8 mouse cellular contexts compared by ENCODE assay signal in the genomic region with DNA sequence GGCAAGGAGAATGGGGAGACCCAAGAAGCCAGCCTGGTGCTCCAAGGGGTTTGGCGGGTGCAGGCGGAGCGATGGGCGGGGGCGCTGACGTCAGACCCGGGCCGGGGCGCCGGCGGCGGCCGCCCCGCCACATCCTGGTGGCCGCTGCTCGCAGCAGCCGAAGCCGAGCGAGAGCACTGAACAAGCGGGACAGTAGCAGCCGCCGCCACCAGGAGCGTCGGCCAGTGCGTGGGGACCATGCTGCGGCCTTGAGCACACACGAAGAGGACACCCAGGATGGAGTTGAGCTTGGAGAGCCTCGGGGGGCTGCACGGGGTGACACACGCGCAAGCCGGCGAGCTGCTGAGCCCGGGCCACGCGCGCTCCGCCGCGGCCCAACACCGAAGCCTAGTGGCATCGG. TPM values are rescaled to one million over a fixed set of nuclear protein-coding genes. Genes with fewer than 3 reads are reported as not detected.
DNase-seq lines count a peak whose midpoint lies in the region; ATAC-seq and TF ChIP-seq lines count a peak whose summit lies in the region.

A gene (plus strand): TSS at position 104 of the 400 bp plus-strand sequence.

- H3K27ac ChIP-seq in heart, embryonic 11.5 days (ENCODE audit: low read depth, low read length), result no peak within 1 kb of the TSS
- H3K27ac ChIP-seq in limb, embryonic 15.5 days, result no peak within 1 kb of the TSS
- H3K27ac ChIP-seq in midbrain, postnatal 0 days (ENCODE audit: low read depth, low read length), result no peak within 1 kb of the TSS

- peak within 1 kb of the TSS; percentile 82 for H3K4me2 ChIP-seq in heart, embryonic 11.5 days
- peak within 1 kb of the TSS; percentile 88 for H3K4me2 ChIP-seq in limb, embryonic 15.5 days
- H3K4me2 ChIP-seq in midbrain, postnatal 0 days (ENCODE audit: low read depth, low read length, poor library complexity, severe bottlenecking), result peak within 1 kb of the TSS; percentile 54

- H3K27me3 ChIP-seq in heart, embryonic 11.5 days (ENCODE audit: control insufficient read depth, insufficient read depth, low read length), result peaks cover 98% of the 10 kb centered on the region
- H3K27me3 ChIP-seq in limb, embryonic 15.5 days, result peaks cover 99% of the 10 kb centered on the region
- peaks cover 93% of the 10 kb centered on the region for H3K27me3 ChIP-seq in midbrain, postnatal 0 days (ENCODE audit: insufficient read depth, low read length)

- no peaks in the 10 kb centered on the region for H3K36me3 ChIP-seq in heart, embryonic 11.5 days (ENCODE audit: control insufficient read depth, insufficient read depth, low read length)
- H3K36me3 ChIP-seq in limb, embryonic 15.5 days, result no peaks in the 10 kb centered on the region
- H3K36me3 ChIP-seq in midbrain, postnatal 0 days (ENCODE audit: insufficient read depth, low read length), result no peaks in the 10 kb centered on the region

- DNase-seq in heart, adult 9 months (ENCODE audit: low spot score in 2 of 2), result no peak
- peak; percentile 58 for DNase-seq in embryo, embryonic 10.5 days (ENCODE audit: low spot score)
- DNase-seq in heart, postnatal 4 days, result peak; percentile 61
- no peak for DNase-seq in midbrain, postnatal 0 days (ENCODE audit: low spot score)
- no peak for DNase-seq in adipocyte (ENCODE audit: low spot score)

- H3K4me3 ChIP-seq in heart, embryonic 11.5 days (ENCODE audit: low read depth, low read length), result peak within 1 kb of the TSS; percentile 46
- H3K4me3 ChIP-seq in limb, embryonic 15.5 days, result peak within 1 kb of the TSS; percentile 48
- peak within 1 kb of the TSS; percentile 35 for H3K4me3 ChIP-seq in midbrain, postnatal 0 days (ENCODE audit: low read depth, low read length)

- TF ChIP-seq CTCF in midbrain, postnatal 0 days (IDR thresholded peaks at IDR 0.05), result 0 out of 2 replicates have a peak, but pooled peaks have one; percentile 6

- under 1% methylated on average over 34 of the region's 42 CpGs for WGBS in heart, embryonic 11.5 days (ENCODE audit: insufficient replicate concordance)
- 2% methylated on average over 41 of the region's 42 CpGs for WGBS in limb, embryonic 15.5 days
- WGBS in midbrain, postnatal 0 days, result under 1% methylated on average over 37 of the region's 42 CpGs

- peaks cover 26% of the 10 kb centered on the region for H3K4me1 ChIP-seq in heart, embryonic 11.5 days (ENCODE audit: control insufficient read depth, insufficient read depth, low read length)
- peaks cover 34% of the 10 kb centered on the region for H3K4me1 ChIP-seq in limb, embryonic 15.5 days
- peaks cover 5% of the 10 kb centered on the region; the same call in 1 of the 2 replicates for H3K4me1 ChIP-seq in midbrain, postnatal 0 days (ENCODE audit: insufficient read depth, low read length)

- no peaks in the 10 kb centered on the region for H3K9me3 ChIP-seq in heart, embryonic 11.5 days (replicated peaks; ENCODE audit: control insufficient read depth, low read length)
- H3K9me3 ChIP-seq in limb, embryonic 15.5 days, result no peaks in the 10 kb centered on the region
- H3K9me3 ChIP-seq in midbrain, postnatal 0 days (ENCODE audit: low read length), result no peaks in the 10 kb centered on the region

- no peak; the same call in 1 of the 2 replicates for ATAC-seq in heart, embryonic 11.5 days (replicated peaks; ENCODE audit: insufficient number of reproducible peaks, low FRiP score, low TSS enrichment)
- ATAC-seq in limb, embryonic 15.5 days (ENCODE audit: insufficient number of reproducible peaks, low FRiP score, low TSS enrichment, low read depth), result peak; percentile 16; the same call in 1 of the 2 replicates
- ATAC-seq in midbrain, postnatal 0 days (ENCODE audit: low FRiP score), result peak; percentile 38; the same call in 1 of the 2 replicates
- no peak for ATAC-seq in megakaryocyte-erythroid progenitor cell, adult 5-6 weeks (replicated peaks; ENCODE audit: low FRiP score, low TSS enrichment, poor library complexity, severe bottlenecking)

- H3K9ac ChIP-seq in heart, embryonic 11.5 days (ENCODE audit: low read depth, low read length), result peak within 1 kb of the TSS; percentile 39; the same call in 1 of the 2 replicates
- peak within 1 kb of the TSS; percentile 5; the same call in 1 of the 2 replicates for H3K9ac ChIP-seq in limb, embryonic 15.5 days
- H3K9ac ChIP-seq in midbrain, postnatal 0 days (replicated peaks; ENCODE audit: low read length, poor library complexity, severe bottlenecking), result 0 out of 2 replicates have a peak within 1 kb of the TSS, but pooled peaks have one; percentile 24

RNA-seq across cellular contexts. Expression of the gene that starts here (rescaled TPM):
- 0.04 TPM in 1 of 2 replicates, not detected in the other for polyA plus RNA-seq in heart, embryonic 11.5 days (2014; fragmentation: Nextera tagmentation; extraction: Ambion mirVana)
- total RNA-seq in heart, postnatal 4 days (2021), result under 1 TPM in 1 of 2 experiments, not detected in 1; 0.05 TPM
- polyA plus RNA-seq in limb, embryonic 15.5 days (2015; fragmentation: Nextera tagmentation; extraction: Ambion mirVana), result not detected in 2 replicates
- 2.8 and 3.1 TPM in 2 replicates for total RNA-seq in midbrain, postnatal 0 days (2014; rRNA removed)
- 0.69 and 0.89 TPM in 2 replicates for polyA plus RNA-seq in midbrain, postnatal 0 days (2015; fragmentation: Nextera tagmentation; extraction: Ambion mirVana)
- total RNA-seq in megakaryocyte-erythroid progenitor cell, adult 5-6 weeks (2014; fragmentation: Nextera tagmentation), result not detected in 2 replicates
- not detected in 2 replicates for total RNA-seq in megakaryocyte-erythroid progenitor cell, adult 5-6 weeks (2017)

Comparison
In these comparisons a context has a peak if more than half of its experiments do, and no peak if none do; other contexts are left out.
1. Peak in DNase-seq in heart, postnatal 4 days; RNA of the gene not detected or under 1 TPM.
2. Peak in ATAC-seq, H3K4me3 ChIP-seq, H3K9ac ChIP-seq and H3K4me2 ChIP-seq in limb, embryonic 15.5 days; RNA of the gene not detected or under 1 TPM.